Mouse (Mus musculus): ENCODE measurements around the gene Gm11037.

DNA sequence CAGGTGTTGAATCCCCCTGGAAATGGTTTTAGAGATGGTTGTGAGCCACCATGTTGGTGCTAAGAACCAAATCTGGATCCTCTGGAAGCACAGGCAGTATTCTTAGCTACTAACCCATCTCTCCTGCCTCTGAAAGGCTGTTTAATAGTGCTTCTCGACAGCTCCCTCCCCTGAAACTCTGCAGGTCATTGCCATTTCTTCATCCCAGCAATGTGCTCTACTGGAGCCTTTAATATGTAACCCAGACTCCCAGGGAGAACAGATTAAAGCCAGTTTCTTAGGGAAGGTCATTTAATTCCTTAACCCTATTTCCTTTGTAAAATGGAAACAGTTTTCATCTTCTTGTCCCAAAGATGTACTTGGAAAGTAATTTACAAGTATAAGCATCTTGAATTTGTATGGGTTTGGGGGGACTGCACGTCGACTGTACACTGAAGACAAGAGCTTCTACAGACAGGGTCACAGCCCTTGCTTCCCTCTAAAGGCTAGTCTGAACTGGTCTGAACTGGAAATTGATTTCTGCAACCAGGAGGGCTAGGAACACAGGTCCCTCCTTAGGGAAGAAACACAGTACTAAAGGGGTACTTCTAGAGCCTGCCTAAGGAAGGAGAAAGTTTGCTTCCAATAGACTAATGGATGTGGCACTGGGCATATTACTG lies 42.1 kb downstream of the Gm11037 start:
- no peak for TF ChIP-seq CTCF (IDR thresholded peaks at IDR 0.05; ENCODE audit: insufficient read depth, low read depth, low read length)
- TF ChIP-seq POLR2A (IDR thresholded peaks at IDR 0.05; ENCODE audit: insufficient read depth, low read depth, low read length) = no peak

Measured in olfactory bulb, adult 2 months (tissue).